Mouse (Mus musculus): ENCODE measurements at regions not wholly inside any gene's neighbourhood (a gene's known extent, or its start where the extent isn't known, plus 50 kb on each side); places are given as distances from the start of the nearest gene placed in this dataset.

DNA sequence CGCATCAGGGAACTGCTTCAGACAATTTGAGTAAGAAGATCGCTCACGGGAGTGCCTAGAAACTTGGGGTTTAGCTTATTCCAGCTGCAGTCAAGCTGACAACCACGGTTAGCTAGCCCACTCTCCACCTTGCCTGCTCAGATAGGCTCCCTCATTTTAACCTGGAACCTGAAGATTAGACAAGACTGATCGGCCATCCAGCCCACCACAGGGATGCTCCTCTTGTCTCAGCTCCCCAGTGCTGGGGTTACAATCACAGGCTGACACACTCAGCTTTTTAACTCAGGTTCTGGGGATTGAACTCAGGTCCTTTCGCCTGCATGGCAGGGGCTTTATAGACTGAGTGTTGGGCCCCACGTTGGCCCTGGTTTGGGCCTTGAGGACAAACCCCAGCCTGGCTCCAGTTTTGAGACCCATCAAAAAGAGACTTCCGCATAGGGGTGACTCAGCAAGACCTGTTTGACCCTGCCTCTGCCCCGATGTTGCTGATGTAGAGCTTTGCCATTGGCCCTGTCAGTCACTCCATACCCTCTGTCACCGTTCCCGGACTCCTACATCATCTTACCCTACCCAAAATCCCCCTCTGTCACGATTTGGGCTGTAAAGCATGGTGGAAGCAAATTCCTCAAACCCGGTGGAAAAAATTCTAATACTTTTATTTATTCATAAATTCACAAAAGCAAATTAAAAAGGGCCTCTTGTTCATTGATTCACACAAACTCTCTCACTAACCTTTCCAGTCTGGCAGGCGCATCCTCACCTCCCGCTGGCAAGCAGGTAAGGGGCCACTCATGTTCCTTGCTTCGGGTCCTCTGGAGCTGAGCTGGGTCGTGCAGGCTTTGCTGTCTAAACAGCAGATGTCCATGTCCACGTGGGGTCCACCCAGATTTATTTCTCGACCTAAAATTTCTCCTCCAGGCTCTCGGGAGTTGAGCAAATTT is 67.6 kb upstream of the Vrk1 start:
- TF ChIP-seq CTCF (IDR thresholded peaks at IDR 0.05; ENCODE audit: low read depth), result no peak
- Histone ChIP-seq H3K27ac (ENCODE audit: low read depth, low read length) (no peak overlapping the region), H3K4me3 (ENCODE audit: low read depth, low read length) (no peak overlapping the region), H3K4me1 (ENCODE audit: insufficient read depth) (no peaks in the 10 kb centered on the region), H3K36me3 (ENCODE audit: insufficient read depth) (no peaks in the 10 kb centered on the region), H3K9ac (no peak overlapping the region), H3K4me2 (ENCODE audit: low read depth) (no peak overlapping the region), H3K27me3 (ENCODE audit: insufficient read depth, low read length) (no peaks in the 10 kb centered on the region), H3K9me3 (ENCODE audit: low read length) (no peaks in the 10 kb centered on the region)
- no peak for DNase-seq
- 78% methylated on average over 20 of the region's 20 CpGs for WGBS
- ATAC-seq, result no peak

DNA sequence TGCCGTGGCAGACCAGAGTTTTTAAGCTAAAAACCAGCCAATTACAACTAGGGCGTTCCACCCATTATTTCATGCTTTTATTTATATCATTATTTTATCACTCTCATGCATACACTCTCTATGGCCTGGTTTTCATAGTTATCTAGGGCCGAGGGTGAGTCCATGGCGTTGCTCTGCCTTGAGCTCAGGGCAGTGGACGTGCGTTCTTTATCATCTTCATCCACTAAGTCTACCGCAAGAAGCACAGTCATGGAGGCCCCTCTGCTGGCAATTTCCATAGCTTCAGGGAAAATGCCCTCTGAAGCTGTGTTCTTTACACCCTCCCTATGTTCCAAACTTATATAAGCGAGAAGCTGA is 67.0 kb upstream of the Vrk1 start:
- 86% methylated on average over 8 of the region's 8 CpGs for WGBS

DNA sequence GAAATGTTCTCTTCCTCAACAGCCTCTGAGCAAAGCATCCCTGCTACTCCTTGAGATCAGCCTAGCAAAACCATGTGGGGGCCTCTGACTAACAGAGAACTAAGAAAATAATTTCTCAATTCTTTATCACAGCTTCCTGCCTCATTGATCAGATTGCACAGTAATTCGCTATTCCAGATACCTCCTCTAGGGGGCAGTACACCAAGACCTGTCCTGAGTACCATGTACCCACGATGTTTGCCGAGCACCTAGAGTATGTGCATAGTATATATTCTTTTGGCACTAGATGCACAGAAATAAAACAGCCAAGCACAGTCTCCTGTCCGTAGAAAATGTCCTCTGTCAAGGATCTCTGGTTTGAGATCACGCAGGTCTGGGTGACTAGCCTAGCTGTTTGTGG is 62.7 kb upstream of the Vrk1 start:
- no peak for DNase-seq
- H3K4me2 ChIP-seq (ENCODE audit: low read depth), result no peak overlapping the region
- ATAC-seq, result no peak
- H3K27me3 ChIP-seq (ENCODE audit: insufficient read depth, low read length), result no peaks in the 10 kb centered on the region
- no peak overlapping the region for H3K27ac ChIP-seq (ENCODE audit: low read depth, low read length)
- peak; percentile 42; the same call in 1 of the 2 replicates for TF ChIP-seq CTCF (IDR thresholded peaks at IDR 0.05; ENCODE audit: low read depth)
- no peaks in the 10 kb centered on the region for H3K36me3 ChIP-seq (ENCODE audit: insufficient read depth)
- no peaks in the 10 kb centered on the region for H3K9me3 ChIP-seq (ENCODE audit: low read length)
- WGBS, result 52% methylated on average over 5 of the region's 5 CpGs
- no peak overlapping the region for H3K9ac ChIP-seq
- H3K4me3 ChIP-seq (ENCODE audit: low read depth, low read length), result no peak overlapping the region
- no peaks in the 10 kb centered on the region for H3K4me1 ChIP-seq (ENCODE audit: insufficient read depth)

More for the DNA sequence above, 67.0 kb upstream of the Vrk1 start:
- Histone ChIP-seq H3K27me3 (ENCODE audit: insufficient read depth, low read length) (no peaks in the 10 kb centered on the region), H3K4me2 (ENCODE audit: low read depth) (no peak overlapping the region), H3K9me3 (ENCODE audit: low read length) (no peaks in the 10 kb centered on the region), H3K36me3 (ENCODE audit: insufficient read depth) (no peaks in the 10 kb centered on the region), H3K27ac (ENCODE audit: low read depth, low read length) (no peak overlapping the region), H3K4me3 (ENCODE audit: low read depth, low read length) (no peak overlapping the region), H3K4me1 (ENCODE audit: insufficient read depth) (no peaks in the 10 kb centered on the region), H3K9ac (no peak overlapping the region)
- DNase-seq, result no peak
- no peak for ATAC-seq
- TF ChIP-seq CTCF (IDR thresholded peaks at IDR 0.05; ENCODE audit: low read depth), result no peak

DNA sequence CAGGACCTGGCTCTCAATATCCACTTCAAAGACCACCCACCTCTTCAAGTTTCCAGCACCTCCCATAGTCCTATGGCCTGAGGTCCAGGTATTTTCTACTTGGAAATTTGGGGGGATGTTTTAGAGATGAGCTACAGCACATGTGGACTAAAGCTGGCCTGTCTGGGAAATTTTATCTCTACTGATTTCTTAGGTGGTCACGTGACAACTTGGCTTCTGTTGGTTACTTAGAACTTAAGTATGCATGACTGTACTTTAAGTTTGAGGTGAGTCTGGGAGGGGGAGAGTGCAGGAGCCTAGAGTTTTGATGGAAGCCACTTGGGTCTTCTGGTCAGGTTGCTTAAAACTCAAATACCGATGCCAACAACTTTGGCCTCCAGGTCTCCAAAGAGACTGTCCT is 61.7 kb upstream of the Vrk1 start:
- Histone ChIP-seq H3K36me3 (ENCODE audit: insufficient read depth) (no peaks in the 10 kb centered on the region), H3K4me1 (ENCODE audit: insufficient read depth) (no peaks in the 10 kb centered on the region), H3K27ac (ENCODE audit: low read depth, low read length) (no peak overlapping the region), H3K9ac (no peak overlapping the region), H3K9me3 (ENCODE audit: low read length) (no peaks in the 10 kb centered on the region), H3K4me2 (ENCODE audit: low read depth) (no peak overlapping the region), H3K27me3 (ENCODE audit: insufficient read depth, low read length) (no peaks in the 10 kb centered on the region), H3K4me3 (ENCODE audit: low read depth, low read length) (no peak overlapping the region)
- 83% methylated on average over 2 of the region's 2 CpGs for WGBS
- DNase-seq (no peak), ATAC-seq (no peak)
- TF ChIP-seq CTCF (IDR thresholded peaks at IDR 0.05; ENCODE audit: low read depth), result no peak

DNA sequence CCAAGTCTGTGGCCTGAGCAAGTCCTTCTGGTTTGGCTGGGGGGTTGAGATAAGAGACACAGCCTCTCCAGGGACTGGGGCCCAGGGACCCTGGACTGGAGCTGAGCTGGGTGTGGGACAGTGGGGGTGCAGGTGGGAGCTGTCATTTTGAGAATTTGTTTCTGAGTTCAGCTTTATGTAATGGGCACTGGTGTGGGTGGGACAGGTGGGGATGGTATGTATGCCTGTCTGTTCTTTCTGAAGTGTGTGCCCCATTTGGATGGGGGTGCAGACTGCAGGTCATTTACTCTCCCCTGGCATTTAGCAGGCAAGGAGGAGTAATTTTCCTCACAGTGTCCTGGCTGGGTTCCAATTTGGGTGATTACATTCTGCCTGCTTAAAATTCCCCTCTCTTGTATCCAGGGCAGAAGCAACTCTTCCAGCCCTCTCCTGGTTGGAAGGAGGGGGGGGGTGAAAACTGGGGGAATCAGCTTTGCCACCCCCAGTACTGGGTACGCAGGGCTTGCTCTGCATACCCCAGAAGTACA is 54.2 kb upstream of the Vrk1 start:
- H3K4me1 ChIP-seq (ENCODE audit: insufficient read depth), result peaks cover 12% of the 10 kb centered on the region; the same call in 1 of the 2 replicates
- no peak overlapping the region for H3K4me3 ChIP-seq (ENCODE audit: low read depth, low read length)
- H3K9me3 ChIP-seq (ENCODE audit: low read length), result no peaks in the 10 kb centered on the region
- H3K9ac ChIP-seq, result no peak overlapping the region
- WGBS, result 25% methylated on average over 1 of the region's 1 CpGs
- H3K27me3 ChIP-seq (ENCODE audit: insufficient read depth, low read length), result no peaks in the 10 kb centered on the region
- DNase-seq, result peak; percentile 71
- no peak overlapping the region for H3K4me2 ChIP-seq (ENCODE audit: low read depth)
- ATAC-seq, result peak; percentile 34; the same call in 1 of the 2 replicates
- H3K27ac ChIP-seq (ENCODE audit: low read depth, low read length), result peak overlapping the region; percentile 64; the same call in 1 of the 2 replicates
- no peaks in the 10 kb centered on the region for H3K36me3 ChIP-seq (ENCODE audit: insufficient read depth)
- no peak for TF ChIP-seq CTCF (IDR thresholded peaks at IDR 0.05; ENCODE audit: low read depth)

DNA sequence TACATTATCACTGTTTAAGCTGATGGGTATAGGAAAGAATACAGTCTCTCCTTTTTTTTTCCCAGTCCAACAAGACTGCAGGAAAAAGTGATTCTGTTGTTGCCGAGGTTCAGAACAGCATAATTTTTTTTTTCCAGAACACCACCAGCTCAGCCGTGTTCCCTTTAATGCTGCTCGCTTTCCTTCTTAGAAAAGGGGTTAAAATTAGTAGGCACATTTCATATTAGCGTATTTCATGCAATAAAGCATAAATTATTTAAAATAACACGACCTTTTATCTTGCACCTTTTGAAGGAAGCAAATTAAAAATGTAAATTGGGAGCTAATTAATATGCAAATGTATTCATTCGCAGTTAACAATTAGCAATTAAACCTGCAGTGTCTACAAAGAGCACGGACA is 50.3 kb upstream of the Vrk1 start:
- Histone ChIP-seq H3K4me3 (ENCODE audit: low read depth, low read length) (no peak overlapping the region), H3K36me3 (ENCODE audit: insufficient read depth) (no peaks in the 10 kb centered on the region), H3K4me2 (ENCODE audit: low read depth) (no peak overlapping the region), H3K9ac (no peak overlapping the region), H3K4me1 (ENCODE audit: insufficient read depth) (peaks cover 16% of the 10 kb centered on the region), H3K9me3 (ENCODE audit: low read length) (no peaks in the 10 kb centered on the region), H3K27me3 (ENCODE audit: insufficient read depth, low read length) (no peaks in the 10 kb centered on the region), H3K27ac (ENCODE audit: low read depth, low read length) (peak overlapping the region; percentile 36; the same call in 1 of the 2 replicates)
- ATAC-seq, result no peak
- TF ChIP-seq CTCF (IDR thresholded peaks at IDR 0.05; ENCODE audit: low read depth), result no peak
- no peak for DNase-seq
- 11% methylated on average over 7 of the region's 7 CpGs for WGBS
